Mouse (Mus musculus) megakaryocyte, embryonic 14.5 days (primary cell): ENCODE data around the gene Bahd1. TPM values are rescaled to one million over a fixed set of nuclear protein-coding genes. Genes with fewer than 3 reads are reported as not detected.

ENCODE experiments used
- H3K27me3 ChIP-seq: replicated peaks from 2 replicates; pipeline ENCODE3; 2012; ENCODE audit warnings: inconsistent platforms
- H3K36me3 ChIP-seq: replicated peaks from 2 replicates; pipeline ENCODE3; 2012; ENCODE audit warnings: low read length, inconsistent platforms, mixed read lengths
- H3K4me1 ChIP-seq: 2 replicates; pipeline ENCODE4 v1.6.1; 2012; ENCODE audit warnings: inconsistent platforms
- H3K4me3 ChIP-seq: replicated peaks from 2 replicates; pipeline ENCODE3; 2012; ENCODE audit warnings: moderate library complexity, mild to moderate bottlenecking, inconsistent platforms
- H3K9me3 ChIP-seq: 2 replicates; pipeline ENCODE4 v1.6.1; 2012; ENCODE audit warnings: inconsistent platforms
- FLI1 ChIP-seq: IDR thresholded peaks from 2 replicates; pipeline ENCODE4 v1.6.1; 2012; ENCODE audit warnings: low read length, inconsistent platforms, mixed read lengths
- GATA1 ChIP-seq: IDR thresholded peaks from 3 replicates; pipeline ENCODE4 v1.6.1; 2012; ENCODE audit warnings: mixed read lengths, low read length, inconsistent platforms, borderline replicate concordance
- polyA plus RNA-seq: library from polyadenylated mRNA; stranded (reverse); fragments of >175 nt; gene quantifications from 2 replicates; pipeline ENCODE4 v1.2.3, GENCODE M21; 2012; ENCODE audit warnings: low replicate concordance; ENCODE audit not compliant: insufficient read depth

The Bahd1 gene
- polyA plus RNA-seq, 1 experiment = 14.8 TPM

DNA sequence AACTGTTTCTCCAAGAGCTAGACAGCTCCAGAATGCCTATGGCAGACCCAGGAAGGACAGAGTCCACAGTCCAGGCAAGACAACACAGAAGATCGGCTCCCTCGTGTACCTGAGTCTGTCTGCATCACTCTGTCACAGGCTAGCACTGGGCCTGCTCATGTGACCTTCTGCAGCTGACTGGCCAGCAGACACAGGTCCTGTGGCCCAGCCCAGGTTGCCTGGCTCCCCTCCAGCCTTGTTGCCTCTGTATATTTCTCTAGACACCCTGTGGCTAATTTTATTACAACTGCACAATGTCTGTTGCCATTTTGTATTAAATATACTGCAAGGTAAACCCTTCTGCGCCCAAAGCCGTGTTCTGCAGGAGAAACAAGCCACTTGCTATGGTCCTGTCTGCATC is 19.2 kb upstream of the Bahd1 start:
- H3K9me3 ChIP-seq = no peaks in the 10 kb centered on the region
- H3K27me3 ChIP-seq = peaks cover 61% of the 10 kb centered on the region
- peaks cover 6% of the 10 kb centered on the region for H3K36me3 ChIP-seq
- no peak overlapping the region for H3K4me3 ChIP-seq
- peaks cover 8% of the 10 kb centered on the region for H3K4me1 ChIP-seq
- no peak for TF ChIP-seq FLI1
- TF ChIP-seq GATA1 = no peak

- Histone ChIP-seq H3K4me3 (no peak overlapping the region), H3K27me3 (peaks cover 63% of the 10 kb centered on the region), H3K4me1 (peaks cover 8% of the 10 kb centered on the region), H3K36me3 (peaks cover 6% of the 10 kb centered on the region), H3K9me3 (no peaks in the 10 kb centered on the region)
- TF ChIP-seq GATA1 (no peak), FLI1 (no peak)
Measured at GRCm38 (mm10) chr2:118881956-118882355, 18.2 kb upstream of the Bahd1 start.

- H3K4me1 ChIP-seq = peaks cover 16% of the 10 kb centered on the region
- no peaks in the 10 kb centered on the region for H3K9me3 ChIP-seq
- H3K36me3 ChIP-seq = no peaks in the 10 kb centered on the region
- peak overlapping the region; percentile 85 for H3K4me3 ChIP-seq
- H3K27me3 ChIP-seq = peaks cover 69% of the 10 kb centered on the region
- TF ChIP-seq FLI1 (no peak), GATA1 (no peak)
Measured at GRCm38 (mm10) chr2:118882840-118883679, 17.1 kb upstream of the Bahd1 start.

DNA sequence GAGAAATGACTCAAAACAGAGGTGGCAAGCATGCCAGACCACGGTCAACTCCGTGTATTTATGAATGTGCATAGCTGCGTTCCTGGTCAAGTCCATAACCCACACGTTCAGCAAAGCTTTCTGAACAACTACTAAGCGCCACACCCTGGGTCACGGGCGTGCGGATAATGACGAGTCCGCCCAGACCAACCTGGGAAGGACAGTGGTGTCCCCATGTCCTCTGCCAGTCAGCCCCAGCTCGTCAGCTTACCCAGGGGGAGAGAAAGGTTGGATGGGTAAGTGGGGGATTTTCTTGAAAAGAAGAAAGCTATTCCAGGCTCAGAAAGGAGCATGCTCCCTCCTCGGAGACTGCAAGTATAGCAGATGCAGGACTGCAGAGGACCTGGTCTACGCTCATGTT is 12.7 kb upstream of the Bahd1 start:
- TF ChIP-seq FLI1 (no peak), GATA1 (no peak)
- H3K4me3 ChIP-seq = peak overlapping the region; percentile 86
- peaks cover 34% of the 10 kb centered on the region for H3K4me1 ChIP-seq
- no peaks in the 10 kb centered on the region for H3K36me3 ChIP-seq
- H3K27me3 ChIP-seq = peaks cover 73% of the 10 kb centered on the region
- H3K9me3 ChIP-seq = no peaks in the 10 kb centered on the region

- Histone ChIP-seq H3K4me1 (peaks cover 34% of the 10 kb centered on the region), H3K27me3 (peaks cover 72% of the 10 kb centered on the region), H3K4me3 (peak overlapping the region; percentile 86)
Measured at GRCm38 (mm10) chr2:118887845-118888548, 12.2 kb upstream of the Bahd1 start.

GRCm38 (mm10) chr2:118891173-118891572 is 9.0 kb upstream of the Bahd1 start:
- no peak for TF ChIP-seq FLI1
- TF ChIP-seq GATA1 = no peak
- H3K36me3 ChIP-seq = no peaks in the 10 kb centered on the region
- peaks cover 79% of the 10 kb centered on the region for H3K27me3 ChIP-seq
- H3K9me3 ChIP-seq = no peaks in the 10 kb centered on the region
- H3K4me3 ChIP-seq = no peak overlapping the region
- peaks cover 34% of the 10 kb centered on the region for H3K4me1 ChIP-seq

More at GRCm38 (mm10) chr2:118887845-118888548, 12.2 kb upstream of the Bahd1 start:
- no peaks in the 10 kb centered on the region for H3K9me3 ChIP-seq
- TF ChIP-seq FLI1 (no peak), GATA1 (no peak)
- no peaks in the 10 kb centered on the region for H3K36me3 ChIP-seq

GRCm38 (mm10) chr2:118895990-118896913 is 3.9 kb upstream of the Bahd1 start:
- TF ChIP-seq FLI1 (no peak), GATA1 (no peak)
- Histone ChIP-seq H3K27me3 (peaks cover 92% of the 10 kb centered on the region), H3K9me3 (no peaks in the 10 kb centered on the region), H3K4me3 (peak overlapping the region; percentile 92), H3K36me3 (no peaks in the 10 kb centered on the region), H3K4me1 (peaks cover 61% of the 10 kb centered on the region)

GRCm38 (mm10) chr2:118896914-118897291 is 3.3 kb upstream of the Bahd1 start:
- Histone ChIP-seq H3K4me3 (peak overlapping the region; percentile 92), H3K4me1 (peaks cover 60% of the 10 kb centered on the region), H3K27me3 (peaks cover 89% of the 10 kb centered on the region), H3K36me3 (no peaks in the 10 kb centered on the region), H3K9me3 (no peaks in the 10 kb centered on the region)
- TF ChIP-seq FLI1 (no peak), GATA1 (no peak)

GRCm38 (mm10) chr2:118897392-118897791 is 2.8 kb upstream of the Bahd1 start:
- TF ChIP-seq GATA1 = no peak
- no peak for TF ChIP-seq FLI1
- Histone ChIP-seq H3K4me1 (peaks cover 60% of the 10 kb centered on the region), H3K27me3 (peaks cover 89% of the 10 kb centered on the region), H3K36me3 (no peaks in the 10 kb centered on the region), H3K4me3 (peak overlapping the region; percentile 92), H3K9me3 (no peaks in the 10 kb centered on the region)
